Mouse (Mus musculus): ENCODE measurements around the gene Fam243.

DNA sequence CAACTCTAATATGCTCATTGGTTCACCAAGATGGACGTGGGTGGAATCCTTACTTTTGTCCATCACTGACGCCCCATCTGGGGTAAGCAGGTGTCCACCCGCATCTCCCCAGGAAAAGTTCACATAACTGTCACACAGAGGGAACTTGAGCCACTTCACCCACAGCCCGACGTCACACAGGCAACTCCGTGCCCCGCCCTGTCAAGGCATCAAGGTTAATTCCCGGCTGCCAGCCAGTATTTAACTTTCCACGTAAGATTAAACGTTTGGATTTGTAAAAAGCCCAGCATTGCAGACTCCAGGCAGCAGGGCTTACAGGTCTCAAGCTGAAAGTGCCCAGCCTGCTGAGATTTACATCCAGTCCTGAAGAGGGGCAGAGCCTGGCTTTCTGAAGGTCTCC, 29.1 kb downstream of the Fam243 start, which contains the start of gene Kcne2:
- no peak for TF ChIP-seq POLR2A (IDR thresholded peaks at IDR 0.05; ENCODE audit: low read depth, low read length)
- no peak for TF ChIP-seq CTCF (IDR thresholded peaks at IDR 0.05; ENCODE audit: extremely low read depth, insufficient read length, insufficient replicate concordance, low read depth, low read length)
